Mouse (Mus musculus): ENCODE measurements at regions not wholly inside any gene's neighbourhood (a gene's known extent, or its start where the extent isn't known, plus 50 kb on each side); places are given as distances from the start of the nearest gene placed in this dataset.
A peak's percentile ranks its signal among the peaks of the same experiment; 100 is the strongest.

DNA sequence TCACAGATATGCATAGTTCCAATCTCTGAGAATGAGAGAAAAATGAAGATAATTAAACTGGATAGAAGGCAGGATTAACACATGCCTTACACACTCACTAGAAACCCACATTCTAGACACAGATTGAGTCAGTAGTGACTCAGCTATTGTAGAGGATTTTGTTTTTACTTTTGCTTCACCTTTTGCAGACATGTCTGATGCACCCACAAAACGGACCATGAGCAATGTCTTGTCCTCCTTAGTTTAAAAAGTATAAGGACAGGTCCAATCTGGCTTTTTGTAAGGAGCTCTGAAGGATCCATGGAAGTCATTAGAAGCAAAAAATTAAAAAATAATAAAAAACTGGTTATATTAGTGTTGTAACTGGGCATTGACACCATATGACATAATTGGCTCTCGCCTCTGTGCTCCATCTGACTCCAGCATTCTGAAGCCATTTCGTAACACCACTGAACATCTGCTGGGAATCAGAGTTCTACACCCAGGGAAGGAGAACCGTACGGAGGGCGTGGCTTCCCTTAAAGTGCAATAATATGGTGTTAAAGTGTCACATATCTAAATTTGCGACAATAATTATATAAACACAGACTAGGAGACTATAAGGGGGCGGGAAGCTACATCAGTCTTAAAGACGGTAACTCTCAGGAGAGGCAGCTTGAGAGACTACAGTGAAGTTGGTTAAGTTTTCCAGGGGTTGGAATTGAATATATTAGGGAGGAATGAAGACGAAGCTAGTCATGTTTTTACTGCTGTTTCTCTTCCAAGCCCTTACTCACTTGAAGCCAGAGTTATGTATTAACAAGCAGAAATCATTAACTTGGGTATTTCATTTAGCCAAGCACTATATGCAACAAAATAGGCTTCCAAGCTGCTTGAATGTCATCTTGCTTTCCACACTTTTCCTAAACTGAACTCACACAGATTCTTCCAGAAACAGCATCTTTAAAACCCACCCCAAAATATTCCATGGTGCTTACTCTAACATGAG lies 558.0 kb downstream of the Ebf1 start:
- no peak for DNase-seq (ENCODE audit: low spot score in 2 of 2)

DNA sequence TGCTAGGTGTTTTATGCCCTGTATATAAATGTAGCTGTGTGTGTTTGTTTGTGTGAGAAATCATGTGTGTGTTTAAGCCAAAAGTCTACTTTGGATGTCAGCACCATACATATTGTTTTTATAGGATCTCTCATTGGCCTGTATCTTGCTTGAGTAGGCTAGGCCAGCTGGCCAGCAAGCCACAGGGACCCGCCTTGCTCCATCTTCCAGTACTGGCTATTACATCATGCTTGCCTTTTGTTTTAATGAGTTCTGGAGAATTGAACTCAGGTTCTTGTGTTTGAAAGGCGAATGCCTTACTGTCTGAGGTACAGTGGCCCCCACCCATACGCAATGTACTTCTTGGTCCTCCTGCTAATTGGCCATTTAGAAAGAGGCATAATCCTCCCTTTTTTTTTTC lies 559.9 kb downstream of the Ebf1 start:
- no peak for DNase-seq (ENCODE audit: low spot score in 2 of 2)

DNA sequence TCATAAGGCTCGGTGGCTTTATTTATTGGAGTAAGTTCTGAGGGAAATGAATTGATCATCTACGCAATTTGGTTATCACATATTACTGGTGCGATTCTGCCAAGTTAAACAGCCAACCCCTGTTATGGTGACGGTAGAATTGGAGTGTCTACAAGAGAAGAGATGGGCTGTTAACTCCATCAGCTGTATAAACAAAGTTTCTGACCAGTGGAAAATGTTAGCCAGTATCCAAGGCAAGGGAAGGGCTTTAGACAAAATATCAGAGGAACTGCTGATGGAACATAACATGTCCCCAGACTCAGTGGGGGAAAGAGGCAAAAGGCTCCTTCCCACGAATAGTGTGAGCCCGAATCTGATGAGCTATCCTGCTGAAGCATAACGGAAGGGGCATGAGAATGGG lies 560.9 kb downstream of the Ebf1 start:
- DNase-seq (ENCODE audit: low spot score in 2 of 2): no peak

DNA sequence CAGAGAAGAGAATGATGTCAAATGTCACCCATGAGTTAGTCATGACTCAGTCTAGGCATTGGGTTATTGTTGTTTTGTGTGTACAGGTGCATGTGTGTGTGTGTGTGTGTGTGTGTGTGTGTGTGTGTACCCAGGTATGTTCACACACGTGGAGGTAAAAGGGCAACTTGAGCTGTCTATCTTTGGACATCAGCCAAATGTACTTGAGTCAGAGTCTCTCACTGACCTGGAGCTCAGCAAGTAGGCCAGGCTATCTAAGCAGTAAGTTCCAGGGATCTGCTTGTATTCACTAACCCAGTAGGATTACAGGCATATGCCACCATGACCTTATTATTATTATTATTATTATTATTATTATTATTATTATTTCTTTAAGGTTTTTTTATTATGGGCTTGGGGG lies 561.9 kb downstream of the Ebf1 start:
- no peak for DNase-seq (ENCODE audit: low spot score in 2 of 2)

DNA sequence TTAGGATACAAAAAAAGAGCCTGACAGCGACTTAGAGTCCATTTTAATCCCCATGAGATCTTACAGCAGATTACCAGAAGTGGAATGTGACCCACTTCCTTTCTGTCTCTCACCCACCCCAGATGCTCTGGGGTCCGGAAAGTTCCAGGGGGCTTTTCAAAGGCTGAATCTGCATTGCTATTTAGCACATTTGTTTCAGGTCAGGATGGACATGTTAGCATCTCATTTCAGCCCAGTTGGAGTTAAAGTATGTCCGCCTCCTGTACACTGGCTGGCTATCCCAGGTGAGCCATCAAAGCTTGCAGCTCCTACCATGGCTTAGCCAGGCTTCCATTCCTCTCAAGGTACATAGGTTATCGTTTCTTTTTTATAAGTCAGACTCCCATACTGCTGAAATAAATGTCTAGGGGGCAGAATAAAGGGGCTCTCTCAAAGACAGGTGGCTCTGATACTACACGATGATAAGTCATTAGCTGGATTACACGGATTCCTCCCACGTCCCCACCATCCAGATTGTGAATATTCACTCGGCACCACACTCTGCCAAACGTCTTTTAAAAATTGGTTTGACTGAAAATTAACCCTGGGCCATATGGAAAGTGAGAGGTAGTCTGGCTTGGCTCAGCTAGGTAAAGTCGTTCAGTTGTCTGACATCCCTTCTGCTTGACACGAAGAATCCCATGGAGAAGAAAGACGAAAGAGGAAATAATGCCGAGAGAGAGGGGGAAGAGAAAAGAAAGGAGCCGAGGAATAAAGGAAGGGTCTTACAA lies 573.7 kb downstream of the Ebf1 start:
- DNase-seq (ENCODE audit: low spot score in 2 of 2): no peak

DNA sequence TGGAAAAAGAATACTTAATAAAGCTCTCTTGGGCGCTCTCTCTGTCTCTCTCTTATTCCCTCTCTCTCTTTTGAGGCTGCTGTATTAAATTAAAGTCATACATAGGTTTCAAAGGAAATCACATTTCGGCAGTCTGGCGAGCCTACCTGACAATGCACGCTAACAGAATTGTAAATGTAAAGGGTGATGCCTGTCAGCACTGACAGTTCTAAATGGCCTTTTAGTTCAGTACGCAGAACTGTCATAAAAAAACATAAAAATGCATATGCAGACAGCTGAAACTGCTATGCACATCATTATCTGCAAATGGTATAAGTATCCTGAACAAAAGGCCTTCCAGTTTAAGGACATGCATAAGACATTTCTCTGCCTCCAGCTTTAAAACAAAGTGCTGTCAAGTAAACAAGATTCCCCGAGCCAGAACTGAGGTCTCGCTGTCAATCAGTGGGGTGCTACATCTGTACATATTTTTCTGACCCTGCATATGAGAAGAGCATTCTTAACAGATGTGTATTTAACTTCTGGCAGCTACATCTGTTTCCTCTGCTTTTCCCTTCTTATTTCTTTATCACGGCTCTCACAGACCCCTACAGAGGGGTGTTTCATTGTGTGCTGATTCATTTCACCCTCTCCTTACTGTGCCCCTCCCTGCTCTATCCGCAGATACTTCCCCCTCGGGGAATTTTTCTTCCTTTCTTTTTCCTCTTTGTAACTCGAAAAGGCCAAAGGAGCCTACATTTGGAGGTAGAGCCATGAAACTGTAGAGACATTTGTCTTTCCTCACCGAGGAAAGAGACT lies 574.5 kb downstream of the Ebf1 start:
- DNase-seq (ENCODE audit: low spot score in 2 of 2): no peak

GRCm38 (mm10) chr11:45193319-45193718 lies 576.2 kb downstream of the Ebf1 start:
- DNase-seq (ENCODE audit: low spot score in 2 of 2): no peak

DNA sequence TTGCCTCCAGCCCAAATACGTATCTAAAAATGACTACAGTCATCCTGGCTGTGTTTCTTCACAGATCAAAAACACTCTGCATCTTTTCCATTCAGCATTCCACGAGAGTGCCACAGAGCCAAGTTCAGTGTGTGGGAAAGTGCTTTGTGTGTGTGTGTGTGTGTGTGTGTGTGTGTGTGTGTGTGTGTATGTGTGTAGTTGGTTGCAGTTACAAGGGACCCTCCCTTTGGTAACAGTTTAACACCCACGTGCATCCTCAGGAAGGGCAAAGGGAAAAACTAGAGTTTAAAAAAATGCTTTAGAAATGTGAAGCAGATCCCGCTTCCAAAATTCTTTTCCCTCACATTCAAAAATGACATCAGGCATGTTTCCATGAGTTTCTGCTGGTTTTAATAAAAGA lies 582.4 kb downstream of the Ebf1 start:
- no peak for DNase-seq (ENCODE audit: low spot score in 2 of 2)

- no peak for DNase-seq (ENCODE audit: low spot score in 2 of 2)
These were observed 583.7 kb downstream of the Ebf1 start for GRCm38 (mm10) chr11:45200714-45201405.

DNA sequence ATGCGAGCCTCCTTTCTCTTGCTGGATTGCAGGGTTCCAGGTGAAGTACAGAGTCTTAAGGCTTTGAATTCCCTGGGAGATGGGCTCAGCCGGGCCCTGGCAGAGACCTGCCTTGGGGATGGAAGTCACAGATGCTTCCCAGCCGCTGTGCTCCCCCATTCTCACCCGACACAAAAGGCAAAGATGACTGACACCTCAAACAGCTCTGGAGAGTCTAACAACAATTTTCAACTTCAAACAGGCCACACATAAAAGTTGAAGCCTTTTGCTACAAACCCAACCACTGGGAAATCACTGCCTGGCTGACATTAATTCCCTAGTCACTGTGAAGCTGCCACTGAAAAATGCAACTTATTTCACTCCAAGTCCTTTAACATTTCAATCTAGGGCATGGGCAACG lies 586.3 kb downstream of the Ebf1 start:
- no peak for DNase-seq (ENCODE audit: low spot score in 2 of 2)

GRCm38 (mm10) chr11:45206611-45207525 lies 589.8 kb downstream of the Ebf1 start:
- no peak for DNase-seq (ENCODE audit: low spot score in 2 of 2)

DNA sequence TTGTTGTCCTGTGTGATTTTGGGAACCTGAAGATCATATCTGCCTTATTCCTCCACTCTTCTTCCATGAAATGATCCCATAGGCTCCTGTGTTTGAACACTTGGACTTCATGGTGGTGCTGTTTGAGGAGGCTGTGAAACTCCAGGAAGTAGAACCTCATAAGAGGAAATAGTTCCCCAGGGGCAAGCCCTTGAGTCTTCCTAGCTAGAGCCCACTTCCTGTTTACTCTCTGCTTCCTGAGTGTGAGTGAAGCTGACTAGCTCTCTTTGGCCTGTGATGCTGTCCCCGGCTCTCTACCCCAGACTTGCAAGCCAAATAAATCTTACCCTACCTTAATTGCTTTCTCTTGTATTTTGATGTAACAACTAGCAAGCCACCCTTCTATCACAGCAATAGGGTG lies 597.0 kb downstream of the Ebf1 start:
- DNase-seq (ENCODE audit: low spot score in 2 of 2): peak in 1 of 2 experiments; percentile 17

DNA sequence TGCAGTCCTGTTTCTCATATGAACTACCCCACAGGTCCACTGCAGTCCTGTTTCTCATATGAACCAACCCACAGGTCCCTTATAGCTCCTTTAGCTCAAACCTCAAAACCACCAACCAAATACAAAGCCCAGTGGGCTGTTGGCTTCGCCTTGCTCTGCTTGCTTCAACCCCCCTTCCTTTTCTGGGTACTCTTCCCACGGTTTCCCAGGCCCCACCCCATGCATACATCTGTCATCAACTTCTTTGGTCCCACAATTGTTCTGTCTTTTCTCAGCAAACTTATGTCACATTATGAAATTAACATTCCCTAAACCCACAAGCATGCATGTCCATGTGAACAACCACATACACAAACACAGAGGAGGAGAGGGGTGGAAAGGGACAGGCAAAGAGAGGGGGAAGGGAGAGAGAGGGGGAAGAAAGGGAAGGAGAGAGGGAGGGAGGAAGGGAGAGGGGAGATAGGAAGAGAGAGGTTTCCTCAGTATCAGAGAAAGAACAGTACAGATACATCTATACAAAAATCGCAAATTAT lies 599.9 kb downstream of the Ebf1 start:
- no peak for DNase-seq (ENCODE audit: low spot score in 2 of 2)

- no peak for DNase-seq (ENCODE audit: low spot score in 2 of 2)
These were observed 602.1 kb downstream of the Ebf1 start for GRCm38 (mm10) chr11:45219239-45219638.

DNA sequence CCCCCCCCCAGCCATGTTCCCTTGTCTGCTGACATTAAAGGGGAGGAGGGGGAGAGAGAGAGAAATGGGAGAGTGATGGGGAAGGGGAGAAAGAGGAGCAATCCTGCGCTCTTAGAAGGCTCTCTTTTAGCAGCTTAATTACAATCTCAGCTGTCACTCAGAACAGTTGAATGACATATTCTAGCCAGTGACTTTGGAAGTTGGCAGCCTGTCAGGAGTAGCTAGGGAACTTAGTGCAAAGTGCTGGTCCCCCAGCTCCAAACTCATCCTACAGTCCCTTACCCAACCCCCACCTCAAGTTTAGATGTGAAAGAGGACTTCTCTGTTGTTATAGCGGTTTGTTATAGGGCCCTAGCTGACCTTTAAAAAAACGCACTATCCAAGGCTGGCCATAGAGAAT lies 604.9 kb downstream of the Ebf1 start:
- DNase-seq (ENCODE audit: low spot score in 2 of 2): no peak

DNA sequence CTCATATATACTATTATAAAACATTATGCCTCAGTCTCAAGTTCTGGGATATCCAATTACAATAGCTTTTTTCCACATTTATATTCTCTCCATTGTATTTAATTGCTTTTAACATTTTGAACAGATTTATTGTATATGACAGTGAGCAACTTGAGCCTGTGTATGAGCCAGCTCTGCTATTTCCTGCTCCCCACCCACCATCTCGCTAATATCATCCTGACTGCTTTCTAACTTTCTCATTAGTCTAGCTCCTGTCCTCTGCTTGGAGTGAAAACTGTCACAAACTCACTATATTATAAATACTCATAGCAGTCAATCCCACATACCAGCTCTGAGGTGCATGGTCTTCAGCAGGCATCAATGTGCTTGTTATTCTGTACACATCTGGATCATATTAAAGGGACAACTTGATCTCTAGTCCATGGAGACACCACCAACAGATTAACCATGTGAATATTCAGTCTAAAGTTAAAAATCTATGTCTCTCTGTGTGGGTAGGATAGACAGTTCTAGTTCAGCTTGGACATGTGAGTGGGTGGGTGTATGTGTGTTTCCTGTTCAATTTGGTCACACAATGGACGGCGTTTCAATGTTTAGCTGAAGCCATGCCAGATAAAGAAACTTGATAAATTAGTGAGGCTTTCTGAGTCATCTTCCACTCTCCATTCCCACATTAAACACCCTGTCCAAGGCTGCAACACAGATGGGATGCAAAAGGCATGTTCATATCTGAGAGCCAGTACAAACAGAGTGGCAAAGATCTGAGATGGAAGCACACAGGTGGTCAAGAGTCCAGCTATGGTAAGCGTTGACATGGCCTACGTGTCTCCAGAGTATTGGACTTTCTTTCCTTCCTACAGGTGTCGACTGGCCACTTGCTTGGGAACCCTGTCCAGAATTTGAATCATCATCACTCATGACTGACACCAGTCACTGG lies 616.1 kb upstream of the Clint1 start:
- no peak for DNase-seq (ENCODE audit: low spot score in 2 of 2)

DNA sequence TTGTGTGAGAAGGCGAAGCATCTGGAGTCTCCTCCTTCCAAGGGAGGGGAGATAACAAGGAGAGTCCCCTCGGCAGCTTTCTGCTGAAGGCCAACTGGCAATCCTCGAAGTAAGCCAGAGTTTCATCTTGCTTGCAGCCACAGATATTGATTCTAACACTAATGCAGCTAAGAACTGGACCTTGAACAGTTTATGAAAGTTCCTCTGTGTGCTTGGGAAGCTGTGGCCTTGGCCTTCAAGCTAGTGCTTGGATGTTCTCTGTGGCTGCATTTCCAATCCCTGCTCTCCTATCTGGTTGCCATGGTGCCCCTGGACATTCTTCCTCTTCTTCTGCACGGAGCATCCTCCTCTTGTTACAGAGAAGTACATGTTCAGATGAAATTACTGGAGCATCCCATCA lies 614.8 kb upstream of the Clint1 start:
- DNase-seq (ENCODE audit: low spot score in 2 of 2): no peak

DNA sequence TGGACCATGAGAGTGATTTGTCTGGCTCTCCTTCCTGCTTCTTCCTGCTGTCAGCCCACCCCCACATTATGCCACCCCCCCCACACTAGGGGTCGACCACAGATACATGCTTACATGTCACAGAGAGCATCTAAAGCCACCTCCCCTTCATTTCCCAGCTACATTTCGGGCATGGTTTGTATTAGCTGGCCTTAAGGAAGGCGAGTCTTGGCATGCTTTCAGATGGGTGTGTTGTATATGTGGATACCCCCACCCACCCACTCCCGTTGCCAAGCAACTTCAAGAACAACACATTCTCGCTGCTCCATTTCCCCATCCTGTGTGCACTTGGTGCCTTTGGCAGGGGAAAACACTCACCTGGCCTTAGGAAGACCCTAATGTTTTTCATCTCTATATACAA lies 612.8 kb upstream of the Clint1 start:
- DNase-seq (ENCODE audit: low spot score in 2 of 2): no peak

DNA sequence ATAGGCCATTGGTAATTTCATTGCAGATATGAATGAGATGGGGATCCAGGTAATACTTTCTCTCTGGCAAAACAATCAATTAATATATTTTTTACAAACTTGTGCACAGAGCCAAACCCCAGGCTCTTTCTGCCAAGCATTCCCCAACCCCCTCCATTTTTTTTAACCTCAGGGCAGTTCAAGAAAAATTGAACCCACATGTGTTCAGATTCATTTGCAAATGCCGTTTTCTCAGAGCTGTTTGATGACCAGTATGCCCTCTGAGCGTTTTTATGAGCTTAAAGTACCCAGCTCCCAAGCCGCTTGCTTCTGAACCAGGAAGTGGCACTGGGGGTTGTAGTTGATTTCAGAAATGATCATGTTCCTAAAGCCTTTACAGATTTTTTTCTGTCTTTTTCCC lies 611.4 kb upstream of the Clint1 start:
- DNase-seq (ENCODE audit: low spot score in 2 of 2): no peak
